Mouse (Mus musculus): ENCODE measurements around the gene Tnks2.

The Tnks2 gene

DNA sequence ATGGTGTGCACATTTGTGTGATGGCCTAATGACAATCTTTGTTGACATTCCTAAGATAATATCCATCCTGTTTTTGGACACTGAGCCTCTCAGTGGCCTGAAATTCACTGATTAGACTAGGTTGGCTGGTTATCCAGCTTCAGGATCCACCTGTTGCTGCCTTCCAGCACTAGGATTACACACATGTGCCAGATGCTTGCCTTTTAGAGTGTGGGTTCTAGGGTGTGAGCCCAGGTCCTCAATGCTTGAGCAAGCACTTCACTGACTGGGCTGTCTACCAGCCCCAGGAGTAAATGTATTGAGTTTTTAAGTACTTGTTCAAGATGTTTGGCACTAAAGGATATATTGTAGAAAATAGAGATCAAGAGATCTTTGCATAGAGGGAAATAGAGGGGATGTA, 104.0 kb downstream of the Tnks2 start:
- no peak for DNase-seq (ENCODE audit: low spot score)

DNA sequence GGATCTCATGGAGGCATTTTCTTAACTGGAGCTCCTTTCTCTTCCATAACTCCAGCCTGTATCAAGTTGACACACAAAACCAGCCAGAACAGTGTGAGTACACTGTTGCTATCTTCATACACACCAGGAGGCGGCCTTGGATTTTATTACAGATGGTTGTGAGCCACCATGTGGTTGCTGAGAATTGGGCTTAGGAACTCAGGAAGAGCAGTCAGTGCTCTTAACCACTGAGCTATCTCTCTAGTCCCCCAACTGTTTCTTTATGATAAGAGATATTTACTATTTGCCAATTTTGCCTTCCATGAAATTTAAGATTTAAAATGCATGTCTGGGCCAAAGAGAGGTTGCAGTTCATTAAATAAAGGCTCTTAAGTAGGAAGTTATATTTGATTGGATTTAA, 106.0 kb downstream of the Tnks2 start:
- DNase-seq (ENCODE audit: low spot score) = no peak

All from ovary, postnatal 10 days (tissue).